Mouse (Mus musculus): ENCODE data around the gene Fbxw2.
"Not testable (repeated sequence)": the region's sequence is repeated elsewhere in the genome, so short reads cannot be mapped to it uniquely, and the experiment has no call there.

The Fbxw2 gene

DNA sequence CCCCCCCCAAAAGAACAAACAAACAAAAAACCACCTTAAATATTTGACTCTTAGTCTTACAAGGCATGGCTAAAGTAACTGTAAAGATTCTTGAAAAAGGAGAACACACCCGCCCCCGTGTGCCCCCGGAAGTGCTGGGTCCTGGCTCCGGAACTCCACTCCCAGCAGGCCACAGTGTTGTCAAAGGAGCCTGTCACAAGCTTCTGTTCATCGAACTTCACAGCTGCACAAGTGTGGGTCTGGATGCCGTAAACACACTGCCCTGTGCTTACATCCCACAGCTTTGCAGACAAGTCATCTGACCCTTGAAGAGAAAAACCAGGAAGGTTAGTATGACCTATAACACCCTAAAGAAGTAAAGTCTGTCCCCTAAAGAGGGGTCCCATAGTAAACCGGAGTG lies 13.4 kb downstream of the Fbxw2 start:
- DNase-seq (ENCODE audit: inconsistent age in 2 of 2, low spot score in 1 of 2) = no peak

GRCm38 (mm10) chr2:34810775-34811174 lies 15.3 kb downstream of the Fbxw2 start:
- DNase-seq (ENCODE audit: inconsistent age in 2 of 2, low spot score in 1 of 2) = no peak

- no peak for DNase-seq (ENCODE audit: inconsistent age in 2 of 2, low spot score in 1 of 2)
These were observed 16.5 kb downstream of the Fbxw2 start for GRCm38 (mm10) chr2:34809568-34809967.

- no peak for DNase-seq (ENCODE audit: inconsistent age in 2 of 2, low spot score in 1 of 2)
These were observed 18.1 kb downstream of the Fbxw2 start for GRCm38 (mm10) chr2:34808057-34808456.

- no peak for DNase-seq (ENCODE audit: inconsistent age in 2 of 2, low spot score in 1 of 2)
These were observed 20.7 kb downstream of the Fbxw2 start for GRCm38 (mm10) chr2:34805364-34805950.

GRCm38 (mm10) chr2:34804815-34805214 lies 21.3 kb downstream of the Fbxw2 start:
- no peak for DNase-seq (ENCODE audit: inconsistent age in 2 of 2, low spot score in 1 of 2)

DNA sequence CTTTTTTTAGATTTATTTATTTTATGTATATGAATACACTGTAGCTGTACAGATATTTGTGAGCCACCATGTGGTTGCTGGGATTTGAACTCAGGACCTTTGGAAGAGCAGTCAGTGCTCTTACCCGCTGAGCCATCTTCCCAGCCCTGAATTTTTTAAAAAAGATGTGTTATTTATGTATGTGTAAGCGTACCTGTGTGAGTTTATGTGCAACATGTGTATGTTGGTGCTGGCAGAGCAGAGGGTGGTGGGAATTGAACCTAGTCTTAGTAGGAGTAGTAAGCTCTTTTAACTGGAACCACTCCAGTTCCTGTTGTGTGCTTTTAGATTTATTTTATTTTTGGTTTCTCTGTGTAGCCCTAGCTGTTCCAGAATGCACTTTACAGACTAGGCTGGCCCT lies 21.9 kb downstream of the Fbxw2 start:
- no peak for DNase-seq (ENCODE audit: inconsistent age in 2 of 2, low spot score in 1 of 2)

DNA sequence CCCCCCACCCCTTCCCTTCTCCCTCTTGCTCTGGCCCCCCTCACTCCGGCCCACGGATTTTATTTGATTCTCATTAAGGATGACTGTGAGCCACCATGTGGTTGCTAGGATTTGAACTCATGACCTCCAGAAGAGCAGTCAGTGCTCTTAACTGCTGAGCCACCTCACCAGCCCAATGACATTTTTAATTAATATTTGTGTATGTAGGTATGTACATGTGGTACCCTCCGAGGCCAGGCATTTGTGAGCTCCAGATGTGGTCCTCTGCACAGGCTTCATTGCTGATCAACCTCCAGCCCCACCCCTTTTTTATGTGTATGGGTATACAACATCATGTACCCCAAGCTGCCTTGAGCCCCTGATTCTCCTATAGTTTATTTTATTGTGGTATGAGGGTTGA lies 22.4 kb downstream of the Fbxw2 start:
- peak in 1 of 2 experiments; percentile 44 for DNase-seq (ENCODE audit: inconsistent age in 2 of 2, low spot score in 1 of 2)

DNA sequence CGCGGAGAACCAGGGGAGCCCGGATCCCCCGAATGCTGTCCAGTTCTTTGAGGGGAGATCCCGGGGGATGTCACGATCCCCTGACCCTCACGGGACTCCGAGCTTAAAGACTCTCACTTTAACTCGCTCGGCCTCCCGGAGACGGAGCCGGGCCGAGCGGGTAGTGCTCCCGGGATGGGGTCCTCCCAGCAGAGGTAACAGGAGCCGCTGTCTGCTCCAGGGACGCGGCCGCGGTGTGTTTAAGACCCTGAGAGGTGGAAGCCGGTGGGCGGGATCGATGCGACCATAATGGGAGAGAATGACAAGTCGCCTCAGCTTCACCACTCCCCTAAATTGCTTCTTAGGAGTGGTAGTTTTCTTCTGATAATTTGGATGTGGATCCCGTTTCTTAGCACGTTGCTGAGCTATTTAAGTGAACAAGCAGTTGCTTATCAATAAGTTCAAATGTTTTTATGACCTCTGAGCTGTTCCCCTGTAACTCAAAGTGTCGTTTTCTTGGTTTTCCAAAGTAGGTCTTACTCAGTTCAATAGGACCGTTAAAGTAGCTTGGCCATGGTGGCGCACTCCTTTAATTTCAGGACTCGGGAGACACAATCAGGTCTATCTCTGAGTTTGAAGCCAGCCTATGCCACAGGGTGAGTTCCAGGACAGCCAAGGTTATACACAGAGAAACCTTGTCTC lies 23.4 kb downstream of the Fbxw2 start:
- DNase-seq (ENCODE audit: inconsistent age in 2 of 2, low spot score in 1 of 2) = peak; percentile 63 to 88

DNA sequence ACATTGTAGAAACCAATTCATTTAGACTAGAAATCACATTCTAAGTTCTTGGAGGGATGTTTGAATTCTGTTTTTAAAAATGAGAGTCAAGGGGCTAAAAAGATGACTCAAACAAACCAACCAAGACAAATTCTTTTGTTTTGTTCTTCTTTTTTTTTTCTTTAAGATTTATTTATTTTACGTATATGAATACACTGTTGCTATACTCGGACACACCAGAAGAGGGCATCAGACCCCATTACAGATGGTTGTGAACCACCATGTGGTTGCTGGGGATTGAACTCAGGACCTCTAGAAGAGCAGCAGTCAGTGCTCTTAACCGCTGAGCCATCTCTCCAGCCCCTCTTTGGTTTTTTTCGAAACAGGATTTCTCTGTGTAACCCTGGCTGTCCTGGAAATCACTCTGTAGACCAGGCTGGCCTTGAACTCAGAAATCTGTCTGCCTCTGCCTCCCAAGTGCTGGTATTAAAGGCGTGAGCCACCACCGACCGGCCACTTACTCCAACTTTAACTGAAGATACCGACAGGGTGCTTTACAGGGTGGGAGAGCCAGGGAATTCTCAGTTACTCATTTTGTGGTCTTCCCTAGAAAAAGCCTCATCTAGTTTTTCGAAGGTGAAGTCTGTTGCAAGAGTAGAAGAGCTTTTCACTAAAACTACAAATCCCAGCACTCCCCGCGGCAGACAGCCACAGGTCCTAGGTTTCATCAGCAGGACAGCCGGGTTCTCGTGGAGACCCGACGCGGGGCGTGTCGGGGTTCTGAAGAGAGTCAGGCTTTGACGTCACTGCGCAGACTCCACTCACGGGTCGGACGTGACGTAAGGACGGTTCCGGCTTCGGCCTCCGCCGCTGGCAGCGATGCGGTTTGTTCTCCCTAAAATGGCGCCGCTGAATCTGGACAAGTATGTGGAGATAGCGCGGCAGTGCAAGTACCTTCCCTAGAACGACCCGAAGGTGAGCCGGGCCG lies 24.3 kb downstream of the Fbxw2 start:
- DNase-seq (ENCODE audit: inconsistent age in 2 of 2, low spot score in 1 of 2) = peak; percentile 97 to 99

DNA sequence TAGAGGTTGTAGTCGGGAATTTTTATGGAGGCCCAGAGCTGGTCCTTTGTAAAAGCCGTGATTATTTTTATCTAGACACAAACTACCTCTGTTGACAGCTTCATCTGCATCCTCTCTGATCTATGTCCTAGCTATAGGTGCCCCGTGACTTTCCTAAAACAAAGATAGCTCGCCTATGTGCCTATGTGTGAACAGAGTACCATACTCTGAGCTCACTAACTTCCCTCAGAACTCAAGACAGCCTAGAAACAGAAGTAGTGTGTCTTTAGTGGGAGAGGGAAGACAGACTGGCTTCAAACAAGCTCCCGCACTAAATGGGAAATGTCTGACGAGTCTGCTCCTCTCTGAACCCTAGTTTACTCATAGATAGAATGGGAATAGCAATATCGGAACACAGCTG lies 25.7 kb downstream of the Fbxw2 start:
- DNase-seq (ENCODE audit: inconsistent age in 2 of 2, low spot score in 1 of 2) = peak in 1 of 2 experiments; percentile 47

GRCm38 (mm10) chr2:34799357-34800256 lies 26.5 kb downstream of the Fbxw2 start, which contains the start of gene Rabepk:
Gene Rabepk (minus strand): TSS chr2:34799912.
- peak; percentile 91 to 94 for DNase-seq (ENCODE audit: inconsistent age in 2 of 2, low spot score in 1 of 2)

- no peak for DNase-seq (ENCODE audit: inconsistent age in 2 of 2, low spot score in 1 of 2)
These were observed 30.7 kb downstream of the Fbxw2 start for GRCm38 (mm10) chr2:34795426-34795825.

DNA sequence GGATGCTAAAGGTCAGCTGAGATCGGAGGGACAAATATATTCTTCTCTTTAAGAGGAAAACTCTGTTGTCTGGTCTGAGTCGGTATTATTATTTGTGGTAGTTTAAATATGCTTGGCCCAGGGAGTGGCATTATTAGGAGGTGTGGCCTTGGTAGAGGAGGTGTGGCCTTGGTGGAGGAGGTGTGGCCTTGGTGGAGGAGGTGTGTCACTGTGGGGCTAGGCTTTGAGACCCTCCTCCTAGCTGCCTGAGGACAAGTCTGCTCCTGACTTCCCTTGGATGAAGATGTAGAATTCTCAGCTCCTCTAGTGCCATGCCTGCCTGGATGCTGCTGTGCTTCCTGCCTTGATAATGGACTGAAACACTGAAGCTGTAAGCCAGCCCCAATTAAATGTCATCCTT lies 31.6 kb downstream of the Fbxw2 start:
- DNase-seq (ENCODE audit: inconsistent age in 2 of 2, low spot score in 1 of 2) = no peak

DNA sequence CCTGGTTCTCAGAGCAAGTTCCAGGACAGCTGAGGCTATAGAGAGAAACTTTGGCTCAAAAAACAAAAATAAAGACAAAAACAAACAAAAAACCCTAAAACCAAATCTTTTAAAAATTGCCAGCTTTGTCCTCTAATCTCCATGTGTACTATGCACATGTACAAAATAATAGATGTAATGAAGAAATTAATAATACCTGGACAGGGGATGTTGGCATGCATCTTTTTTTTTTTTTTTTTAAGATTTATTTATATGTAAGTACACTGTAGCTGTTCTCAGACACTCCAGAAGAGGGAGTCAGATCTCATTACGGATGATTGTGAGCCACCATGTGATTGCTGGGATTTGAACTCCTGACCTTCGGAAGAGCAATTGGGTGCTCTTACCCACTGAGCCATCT lies 33.6 kb downstream of the Fbxw2 start:
- not testable (repeated sequence) for DNase-seq (ENCODE audit: inconsistent age in 2 of 2, low spot score in 1 of 2)

GRCm38 (mm10) chr2:34790282-34790681 lies 35.8 kb downstream of the Fbxw2 start:
- no peak for DNase-seq (ENCODE audit: inconsistent age in 2 of 2, low spot score in 1 of 2)

DNA sequence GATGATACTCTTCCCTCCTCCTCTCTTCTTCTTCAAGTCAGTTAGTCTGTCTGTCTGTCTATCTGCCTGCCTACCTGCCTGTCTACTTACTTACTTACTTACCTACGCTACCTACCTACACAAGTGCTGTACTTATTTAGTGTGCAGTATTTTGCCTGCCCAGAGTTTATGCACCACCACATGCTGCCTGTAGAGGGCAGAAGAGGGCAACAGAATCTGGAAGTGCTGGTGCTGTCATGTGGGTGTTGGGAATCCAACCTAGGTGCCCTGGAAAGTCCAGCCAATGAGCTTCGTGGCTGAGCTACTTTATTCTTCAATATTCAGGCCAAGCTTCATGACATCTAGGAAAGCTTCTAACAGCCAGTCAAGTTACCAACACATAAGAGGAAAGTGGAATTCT lies 42.0 kb downstream of the Fbxw2 start:
- peak; percentile 49 to 83 for DNase-seq (ENCODE audit: inconsistent age in 2 of 2, low spot score in 1 of 2)

- no peak for DNase-seq (ENCODE audit: inconsistent age in 2 of 2, low spot score in 1 of 2)
These were observed 42.8 kb downstream of the Fbxw2 start for GRCm38 (mm10) chr2:34783064-34784020.

DNA sequence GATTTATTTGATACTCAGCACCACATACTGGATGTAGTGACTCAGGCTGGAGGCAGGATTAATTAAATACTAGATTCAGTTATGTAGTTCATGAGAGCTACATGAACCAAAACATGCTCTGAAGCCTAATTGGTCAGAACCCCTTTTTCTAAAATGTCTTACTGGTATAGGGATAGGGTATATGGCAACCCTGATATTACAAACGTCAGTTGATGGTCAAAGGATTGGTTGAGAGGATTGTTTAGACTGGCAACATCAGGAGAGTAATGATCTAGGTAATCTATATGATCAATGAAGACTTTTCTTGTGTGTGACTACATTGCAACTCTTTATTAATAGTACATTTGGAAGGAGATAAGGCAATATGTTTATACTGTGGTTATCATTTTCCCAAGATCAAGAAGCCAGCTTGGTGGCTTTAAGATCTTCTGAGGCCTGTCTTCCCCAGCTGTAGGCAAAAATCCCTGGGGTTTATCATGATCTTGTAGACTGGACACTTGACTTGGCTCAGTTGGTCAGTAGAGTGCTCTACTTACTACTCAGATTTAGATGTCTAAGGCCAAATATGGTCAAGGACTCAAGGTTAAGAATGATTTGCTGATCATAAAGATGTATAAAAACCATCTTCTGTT lies 48.8 kb downstream of the Fbxw2 start:
- DNase-seq (ENCODE audit: inconsistent age in 2 of 2, low spot score in 1 of 2) = no peak

Measured in adrenal gland, adult (tissue).